Mouse (Mus musculus) forebrain, embryonic 11.5 days (tissue): ENCODE data around the gene Aaed1. TPM values are rescaled to one million over a fixed set of nuclear protein-coding genes. Genes with fewer than 3 reads are reported as not detected.
"Not testable (repeated sequence)": the region's sequence is repeated elsewhere in the genome, so short reads cannot be mapped to it uniquely, and the experiment has no call there.

ENCODE experiments used
- ATAC-seq: fragments of 200-750 bp; cut with Nextera tagmentation; replicated peaks from 2 replicates; pipeline ENCODE4 v1.8.0; 2017; ENCODE audit warnings: moderate TSS enrichment; ENCODE audit not compliant: low FRiP score
- DNase-seq: peaks from one replicate; pipeline ENCODE4 v3.0.0-alpha.2; 2017; ENCODE audit warnings: low spot score
- H3K27ac ChIP-seq: fragments of 300-500 bp; sonication (generic); 2 replicates; pipeline ENCODE4 v1.5.1; 2014; ENCODE audit warnings: low read depth, low read length
- H3K27me3 ChIP-seq: fragments of 300-500 bp; sonication (generic); 2 replicates; pipeline ENCODE4 v1.6.1; 2014; ENCODE audit warnings: mild to moderate bottlenecking, low read length, mixed read lengths; ENCODE audit not compliant: control insufficient read depth, insufficient read depth
- H3K36me3 ChIP-seq: fragments of 300-500 bp; sonication (generic); 2 replicates; pipeline ENCODE4 v1.6.1; 2014; ENCODE audit warnings: mild to moderate bottlenecking, low read length, moderate library complexity, mixed read lengths; ENCODE audit not compliant: control insufficient read depth, insufficient read depth
- H3K4me1 ChIP-seq: fragments of 300-500 bp; sonication (generic); replicated peaks from 2 replicates; pipeline ENCODE4 v1.6.1; 2014; ENCODE audit warnings: low read length, mixed read lengths; ENCODE audit not compliant: control insufficient read depth, insufficient read depth
- H3K4me2 ChIP-seq: fragments of 300-500 bp; sonication (generic); 2 replicates; pipeline ENCODE4 v1.6.1; 2014; ENCODE audit warnings: low read depth, mild to moderate bottlenecking, low read length, moderate library complexity, mixed read lengths; ENCODE audit not compliant: severe bottlenecking
- H3K4me3 ChIP-seq: fragments of 300-500 bp; sonication (generic); 2 replicates; pipeline ENCODE4 v1.5.1; 2014; ENCODE audit warnings: low read depth, low read length
- H3K9ac ChIP-seq: fragments of 300-500 bp; sonication (generic); 2 replicates; pipeline ENCODE4 v1.6.1; 2014; ENCODE audit warnings: low read length
- H3K9me3 ChIP-seq: fragments of 300-500 bp; sonication (generic); 2 replicates; pipeline ENCODE4 v1.6.1; 2016; ENCODE audit warnings: low read length, mixed read lengths; ENCODE audit not compliant: control insufficient read depth
- WGBS: fragments of 180-500 bp; shearing (Covaris S2); extraction: QIAGEN DNeasy Blood & Tissue Kit; methylation state at CpG from one replicate; pipeline ENCODE4 v1.1.7; 2014; 5-methylcytosine and 5-hydroxymethylcytosine counted together
- polyA plus RNA-seq: library from polyadenylated mRNA; unstranded; fragments of >200 nt; fragmentation: Nextera tagmentation; extraction: Ambion mirVana; gene quantifications from 2 replicates; pipeline ENCODE4 v1.2.1, GENCODE M21; 2014

Aaed1 gene
- polyA plus RNA-seq, 1 experiment from 2014 or later, result 20.1 TPM

DNA sequence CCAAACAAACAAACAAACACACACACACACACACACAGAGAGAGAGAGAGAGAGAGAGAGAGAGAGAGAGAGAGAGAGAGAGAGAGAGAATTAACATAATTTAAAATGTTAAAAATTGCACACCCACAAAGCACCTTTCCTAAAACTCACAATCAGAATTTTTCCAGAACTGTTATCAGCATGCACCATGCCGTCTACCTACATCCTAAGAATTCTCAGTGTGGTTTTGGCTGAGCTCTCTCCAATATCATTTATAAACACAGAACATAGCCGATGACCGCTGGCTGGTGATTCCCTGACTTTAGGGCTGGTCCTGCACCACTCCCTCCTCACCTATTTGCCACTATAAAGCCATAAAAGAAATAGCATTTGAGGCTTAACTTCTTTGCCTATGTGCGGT is 44.1 kb downstream of the Aaed1 start:
- no peaks in the 10 kb centered on the region for H3K9me3 ChIP-seq
- no peak overlapping the region for H3K4me2 ChIP-seq
- ATAC-seq (no peak), DNase-seq (no peak)
- 81% methylated on average over 4 of the region's 4 CpGs for WGBS
- no peaks in the 10 kb centered on the region for H3K36me3 ChIP-seq
- H3K27ac ChIP-seq, result no peak overlapping the region
- no peak overlapping the region for H3K9ac ChIP-seq
- 0 out of 2 replicates have a peak, but pooled peaks cover 4% of the 10 kb centered on the region for H3K4me1 ChIP-seq
- no peak overlapping the region for H3K4me3 ChIP-seq
- no peaks in the 10 kb centered on the region for H3K27me3 ChIP-seq

DNA sequence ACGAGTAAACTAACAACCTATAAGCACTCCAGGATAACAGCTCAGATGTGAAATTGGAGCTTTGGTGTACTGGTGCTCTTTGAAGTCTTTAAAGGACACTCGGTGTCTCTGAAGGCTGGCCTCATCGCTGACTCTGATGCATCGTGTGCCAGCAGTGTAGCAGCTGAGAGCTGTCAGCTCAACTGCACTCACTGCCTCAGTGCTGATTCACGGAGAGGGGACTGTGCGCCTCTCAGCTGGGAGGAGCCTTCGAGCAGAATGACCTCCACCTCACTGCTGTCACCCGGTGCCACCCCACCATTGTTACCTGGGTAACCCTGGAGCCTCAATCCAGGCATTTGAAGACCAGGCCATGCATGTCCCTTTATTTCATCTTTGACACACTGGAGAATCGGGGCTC is 45.4 kb downstream of the Aaed1 start:
- no peaks in the 10 kb centered on the region for H3K36me3 ChIP-seq
- ATAC-seq, result no peak
- H3K9ac ChIP-seq, result no peak overlapping the region
- no peaks in the 10 kb centered on the region for H3K9me3 ChIP-seq
- 0 out of 2 replicates have a peak, but pooled peaks cover 4% of the 10 kb centered on the region for H3K4me1 ChIP-seq
- H3K4me3 ChIP-seq, result no peak overlapping the region
- DNase-seq, result no peak
- no peaks in the 10 kb centered on the region for H3K27me3 ChIP-seq
- no peak overlapping the region for H3K27ac ChIP-seq
- WGBS, result 33% methylated on average over 9 of the region's 9 CpGs
- no peak overlapping the region for H3K4me2 ChIP-seq

DNA sequence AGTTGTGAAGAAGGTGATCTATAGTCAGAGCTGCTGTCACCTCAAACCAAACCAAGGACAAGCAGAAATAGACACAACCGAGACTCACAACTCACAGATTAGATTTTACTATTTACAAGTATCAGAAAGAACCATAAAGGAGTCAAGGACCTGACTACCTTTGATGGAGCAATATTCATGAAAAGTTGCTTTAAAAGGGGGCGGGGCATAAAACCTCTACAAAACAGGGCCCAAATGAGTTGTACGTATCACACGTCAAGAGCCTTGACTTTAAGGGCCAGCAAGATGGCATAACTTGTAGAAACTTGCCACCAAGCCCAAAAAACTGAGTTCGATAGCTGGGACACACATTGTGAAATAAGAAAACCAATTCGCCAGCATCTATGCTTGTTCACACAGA is 47.9 kb downstream of the Aaed1 start:
- H3K27ac ChIP-seq, result no peak overlapping the region
- no peaks in the 10 kb centered on the region for H3K9me3 ChIP-seq
- no peak overlapping the region for H3K9ac ChIP-seq
- no peaks in the 10 kb centered on the region for H3K36me3 ChIP-seq
- ATAC-seq, result no peak
- H3K4me2 ChIP-seq, result no peak overlapping the region
- 0 out of 2 replicates have a peak, but pooled peaks cover 4% of the 10 kb centered on the region for H3K4me1 ChIP-seq
- H3K27me3 ChIP-seq, result no peaks in the 10 kb centered on the region
- no peak for DNase-seq
- no peak overlapping the region for H3K4me3 ChIP-seq
- 96% methylated on average over 6 of the region's 6 CpGs for WGBS

DNA sequence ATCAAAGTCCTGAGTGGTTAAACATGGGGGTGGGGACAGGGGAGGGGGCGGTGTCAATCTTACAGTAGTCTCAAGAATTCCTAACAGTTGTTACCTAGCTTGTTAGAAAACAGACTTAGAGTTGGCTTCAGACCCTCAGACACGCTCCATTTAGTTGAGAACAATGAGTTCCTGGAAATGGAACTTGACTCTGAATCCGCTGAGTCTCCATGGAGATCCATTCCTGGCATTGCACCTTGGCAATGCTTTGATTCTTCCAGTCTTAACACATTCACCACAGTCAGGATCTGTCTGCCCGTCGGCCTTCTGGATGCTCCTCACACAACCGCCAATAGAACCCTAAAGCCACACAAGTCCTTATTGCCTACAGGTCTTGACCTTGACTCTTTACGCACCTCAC is 52.6 kb downstream of the Aaed1 start:
- Histone ChIP-seq H3K4me3 (no peak overlapping the region), H3K4me1 (peaks cover 2% of the 10 kb centered on the region; the same call in 1 of the 2 replicates), H3K9ac (no peak overlapping the region), H3K36me3 (no peaks in the 10 kb centered on the region), H3K27me3 (no peaks in the 10 kb centered on the region), H3K4me2 (no peak overlapping the region), H3K9me3 (no peaks in the 10 kb centered on the region), H3K27ac (no peak overlapping the region)
- 91% methylated on average over 7 of the region's 7 CpGs for WGBS
- ATAC-seq (no peak), DNase-seq (no peak)

DNA sequence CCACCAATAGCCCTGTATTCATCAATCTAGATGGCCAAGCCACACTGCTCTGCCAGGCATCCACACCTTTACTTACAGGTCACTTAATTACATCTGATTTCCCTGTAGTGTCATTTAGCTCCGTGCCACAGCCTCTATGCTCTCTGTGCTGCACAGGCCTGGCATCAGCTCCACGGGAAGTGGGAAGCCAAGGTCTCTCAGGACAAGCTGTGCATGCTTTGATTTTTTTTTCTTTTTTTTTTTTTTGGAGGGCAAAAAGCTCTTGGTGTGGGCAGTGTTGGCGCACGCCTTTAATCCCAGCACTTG is 54.0 kb downstream of the Aaed1 start:
- no peaks in the 10 kb centered on the region for H3K9me3 ChIP-seq
- no peak overlapping the region for H3K4me2 ChIP-seq
- peaks cover 2% of the 10 kb centered on the region; the same call in 1 of the 2 replicates for H3K4me1 ChIP-seq
- H3K9ac ChIP-seq, result no peak overlapping the region
- H3K27ac ChIP-seq, result no peak overlapping the region
- H3K27me3 ChIP-seq, result no peaks in the 10 kb centered on the region
- DNase-seq (no peak), ATAC-seq (no peak)
- H3K36me3 ChIP-seq, result no peaks in the 10 kb centered on the region
- WGBS, result 46% methylated on average over 4 of the region's 4 CpGs
- no peak overlapping the region for H3K4me3 ChIP-seq

DNA sequence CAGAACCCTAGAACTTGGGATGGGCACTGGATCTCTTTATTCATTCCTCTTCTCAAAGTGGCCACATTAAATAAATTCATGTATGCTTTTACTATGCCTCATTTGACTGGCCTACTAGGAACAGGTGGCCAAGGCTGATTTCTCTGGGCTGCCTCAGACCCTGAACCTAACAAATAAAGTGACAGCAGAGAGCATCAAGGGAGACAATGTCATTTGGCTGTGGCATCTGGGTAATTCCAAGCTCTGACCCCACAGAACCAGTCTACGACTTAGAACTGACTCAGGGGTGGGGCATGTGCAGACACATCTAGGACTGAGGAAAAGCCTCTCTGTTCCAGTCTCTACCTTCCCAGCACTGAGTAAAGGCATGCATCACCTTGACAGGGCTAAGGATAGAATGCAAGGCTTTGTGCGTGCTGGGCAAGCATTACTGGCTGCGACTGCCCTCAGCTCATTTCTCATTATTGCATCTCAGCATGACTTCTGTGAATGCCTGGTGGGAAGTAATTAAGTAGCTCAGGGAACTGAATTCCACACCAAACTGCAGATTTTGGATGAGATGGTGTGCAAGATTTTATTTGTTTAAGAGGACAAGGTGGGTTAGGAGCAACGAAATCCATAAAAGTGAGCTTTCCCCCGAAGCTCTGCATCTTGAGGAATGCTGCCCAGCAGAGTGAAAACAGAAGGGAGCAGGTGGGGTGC is 54.5 kb downstream of the Aaed1 start:
- no peak overlapping the region for H3K9ac ChIP-seq
- H3K4me2 ChIP-seq, result no peak overlapping the region
- no peak overlapping the region for H3K4me3 ChIP-seq
- no peaks in the 10 kb centered on the region for H3K27me3 ChIP-seq
- 5% methylated on average over 5 of the region's 5 CpGs for WGBS
- 0 out of 2 replicates have a peak, but pooled peaks have one; percentile 42 for ATAC-seq
- H3K4me1 ChIP-seq, result peaks cover 2% of the 10 kb centered on the region; the same call in 1 of the 2 replicates
- H3K36me3 ChIP-seq, result no peaks in the 10 kb centered on the region
- no peak overlapping the region for H3K27ac ChIP-seq
- DNase-seq, result no peak
- H3K9me3 ChIP-seq, result no peaks in the 10 kb centered on the region

DNA sequence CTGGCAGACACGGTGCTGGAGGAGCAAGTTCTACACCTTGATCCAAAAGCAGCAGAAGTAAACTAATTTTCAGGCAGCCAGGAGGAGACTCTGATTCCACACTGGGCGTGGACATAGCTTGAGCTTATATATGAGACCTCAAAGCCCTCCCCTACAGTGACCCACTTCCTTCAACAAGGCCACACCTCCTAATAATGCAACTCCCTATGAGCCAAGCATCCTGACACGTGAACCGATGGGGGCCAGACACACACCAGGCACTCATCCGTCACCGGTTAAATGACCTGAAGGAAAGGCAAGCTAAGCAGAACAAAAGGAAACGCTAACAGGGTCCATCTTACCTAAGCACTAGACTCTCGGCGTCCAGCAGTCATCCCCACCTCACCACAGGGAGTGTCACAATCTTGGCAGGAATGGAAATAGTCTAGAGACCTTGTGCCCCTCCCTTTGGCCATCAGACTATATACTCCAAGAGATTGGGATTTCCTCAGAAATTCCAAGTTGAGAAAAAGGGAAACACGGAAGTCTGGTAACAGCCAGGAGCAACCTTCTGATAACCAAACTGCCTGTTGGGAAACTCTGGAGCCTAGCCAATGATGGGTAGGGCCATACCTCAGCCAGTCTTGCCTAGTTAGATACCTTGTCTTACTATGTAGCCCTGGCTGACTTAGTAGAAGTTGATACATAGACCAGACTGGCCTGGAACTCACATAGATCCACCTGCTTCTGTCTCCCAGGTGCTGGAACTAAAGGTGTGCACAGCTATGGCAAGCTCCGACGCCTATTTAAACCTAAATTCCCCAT is 55.3 kb downstream of the Aaed1 start:
- no peak for ATAC-seq
- 80% methylated on average over 12 of the region's 12 CpGs for WGBS
- Histone ChIP-seq H3K27me3 (no peaks in the 10 kb centered on the region), H3K4me2 (no peak overlapping the region), H3K9me3 (no peaks in the 10 kb centered on the region), H3K4me3 (no peak overlapping the region), H3K4me1 (peaks cover 2% of the 10 kb centered on the region; the same call in 1 of the 2 replicates), H3K27ac (no peak overlapping the region), H3K36me3 (no peaks in the 10 kb centered on the region), H3K9ac (no peak overlapping the region)
- DNase-seq, result no peak

DNA sequence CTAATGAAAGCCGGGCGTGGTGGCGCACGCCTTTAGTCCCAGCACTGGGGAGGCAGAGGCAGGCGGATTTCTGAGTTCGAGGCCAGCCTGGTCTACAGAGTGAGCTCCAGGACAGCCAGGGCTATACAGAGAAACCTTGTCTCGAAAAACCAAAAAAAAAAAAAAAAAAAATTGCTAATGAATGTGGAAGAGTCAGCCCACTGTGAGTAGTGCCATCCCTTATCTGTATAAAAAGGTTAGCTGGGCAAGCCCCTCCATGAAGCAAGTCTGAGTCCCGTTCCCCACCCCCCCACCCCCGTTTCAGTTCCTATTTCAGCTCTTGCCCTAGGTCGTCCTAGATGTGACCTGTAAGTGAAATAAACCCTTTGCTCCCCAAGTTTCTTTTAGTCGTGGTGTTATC is 58.3 kb downstream of the Aaed1 start:
- 88% methylated on average over 11 of the region's 11 CpGs for WGBS

More for the DNA sequence above, 58.3 kb downstream of the Aaed1 start:
- H3K27ac ChIP-seq, H3K9ac ChIP-seq, DNase-seq, H3K4me1 ChIP-seq, H3K4me3 ChIP-seq, H3K27me3 ChIP-seq, H3K4me2 ChIP-seq, H3K9me3 ChIP-seq, H3K36me3 ChIP-seq, ATAC-seq: not testable (repeated sequence)
